9 mouse cellular contexts compared by ENCODE assay signal in the genomic region with DNA sequence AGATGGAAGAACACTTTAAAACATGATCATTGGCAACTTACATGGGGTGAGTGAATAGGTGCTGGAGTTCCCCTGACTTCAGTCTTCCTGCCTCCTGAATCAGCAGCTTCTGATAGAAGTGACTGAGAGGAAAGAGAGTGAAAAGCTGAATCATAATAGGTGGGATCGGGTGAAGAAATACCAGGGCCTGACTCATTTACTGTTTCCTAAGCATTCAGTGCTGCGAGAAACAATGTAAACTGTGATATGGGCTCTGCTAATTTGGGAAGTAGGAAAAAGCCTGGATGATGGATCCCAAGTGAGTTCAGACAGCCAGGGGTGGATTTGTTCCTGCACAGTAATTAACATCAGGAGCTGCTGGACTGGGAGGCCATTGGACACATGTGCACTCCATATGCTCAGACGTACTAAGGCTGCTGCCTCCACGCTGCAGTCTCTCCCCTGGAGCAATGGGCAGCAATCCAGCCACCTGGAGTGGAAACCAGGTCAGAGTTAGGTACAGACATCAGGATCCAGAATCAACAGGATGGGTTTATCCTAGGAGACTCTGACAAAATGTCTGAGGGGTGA. TPM values are rescaled to one million over a fixed set of nuclear protein-coding genes. Genes with fewer than 3 reads are reported as not detected.
A peak's percentile ranks its signal among the peaks of the same experiment; 100 is the strongest.
DNase-seq lines count a peak whose midpoint lies in the region; ATAC-seq and TF ChIP-seq lines count a peak whose summit lies in the region.
"Had no signal": no experiment of that assay in that cellular context is flagged by ENCODE, and none has a peak within 500 bp of the region (broad histone marks: within the 10 kb centered on the region; RNA-seq: fewer than 3 reads in every experiment).

No protein-coding gene starts in this region.

- no peaks in the 10 kb centered on the region for H3K36me3 ChIP-seq in embryonic facial prominence, embryonic 13.5 days
- H3K36me3 ChIP-seq in liver, embryonic 15.5 days (replicated peaks), result peaks cover 4% of the 10 kb centered on the region; the same call in 1 of the 2 replicates

- H3K9ac ChIP-seq in embryonic facial prominence, embryonic 13.5 days, result no peak overlapping the region
- no peak overlapping the region for H3K9ac ChIP-seq in liver, embryonic 15.5 days

- H3K4me3 ChIP-seq in layer of hippocampus, adult 2 months, result peak overlapping the region; percentile 13; the same call in 1 of the 2 replicates
- H3K4me3 ChIP-seq in embryonic facial prominence, embryonic 13.5 days, result no peak overlapping the region
- no peak overlapping the region for H3K4me3 ChIP-seq in liver, embryonic 15.5 days (replicated peaks)

- no peak for TF ChIP-seq CTCF in layer of hippocampus, adult 2 months (conservative IDR thresholded peaks at IDR 0.05)

- no peaks in the 10 kb centered on the region for H3K27me3 ChIP-seq in embryonic facial prominence, embryonic 13.5 days
- H3K27me3 ChIP-seq in liver, embryonic 15.5 days, result no peaks in the 10 kb centered on the region

- no peaks in the 10 kb centered on the region for H3K9me3 ChIP-seq in embryonic facial prominence, embryonic 13.5 days
- no peaks in the 10 kb centered on the region for H3K9me3 ChIP-seq in liver, embryonic 15.5 days (replicated peaks)

- DNase-seq in adrenal gland, adult 2 months, result peak; percentile 54
- no peak for DNase-seq in adrenal gland, adult 8-10 months
- no peak for DNase-seq in layer of hippocampus, adult 2 months (ENCODE audit: low spot score in 2 of 2)
- DNase-seq in layer of hippocampus, adult 9-10 months (ENCODE audit: low spot score), result no peak
- DNase-seq in cerebellum, adult 9-10 months, result no peak
- no peak for DNase-seq in gastrocnemius, postnatal 36 days
- DNase-seq: right cerebral cortex, postnatal 4 days had no signal

- peak overlapping the region; percentile 52 for H3K27ac ChIP-seq in layer of hippocampus, adult 2 months
- peak overlapping the region; percentile 66 for H3K27ac ChIP-seq in embryonic facial prominence, embryonic 13.5 days
- 0 out of 2 replicates have a peak overlapping the region, but pooled peaks have one; percentile 30 for H3K27ac ChIP-seq in liver, embryonic 15.5 days (replicated peaks)

- H3K4me2 ChIP-seq in embryonic facial prominence, embryonic 13.5 days, result peak overlapping the region; percentile 19
- H3K4me2 ChIP-seq in liver, embryonic 15.5 days, result no peak overlapping the region

- intact Hi-C loops in gastrocnemius, postnatal 36 days (cut with DNase I), result no loop called here

- 18% methylated on average over 4 of the region's 4 CpGs for WGBS in embryonic facial prominence, embryonic 13.5 days
- WGBS in liver, embryonic 15.5 days (ENCODE audit: insufficient replicate concordance), result 59% methylated on average over 4 of the region's 4 CpGs

- ATAC-seq in embryonic facial prominence, embryonic 13.5 days (ENCODE audit: insufficient number of reproducible peaks, insufficient read depth, low FRiP score, low TSS enrichment, low read depth), result 0 out of 2 replicates have a peak, but pooled peaks have one; percentile 11
- no peak for ATAC-seq in liver, embryonic 15.5 days (ENCODE audit: insufficient read depth)

- H3K4me1 ChIP-seq in embryonic facial prominence, embryonic 13.5 days, result peaks cover 69% of the 10 kb centered on the region
- peaks cover 88% of the 10 kb centered on the region for H3K4me1 ChIP-seq in liver, embryonic 15.5 days (replicated peaks)

RNA-seq across cellular contexts. Expression of gene Cyth3, which starts 20.1 kb away (rescaled TPM):
- total RNA-seq in adrenal gland, adult 2 months (2021), result 100 to 1,000 TPM; 119 to 164 TPM
- polyA plus RNA-seq in adrenal gland, adult 2 months (2012; rRNA removed), result 61.7 and 78.7 TPM in 2 replicates
- 100 to 1,000 TPM; 134 to 193 (median 146) TPM for total RNA-seq in adrenal gland, adult 8-10 months (2022)
- 10 to 100 TPM; 43.7 to 46.1 TPM for total RNA-seq in layer of hippocampus, adult 2 months (2021)
- 48.4 and 51.3 TPM in 2 replicates for polyA plus RNA-seq in embryonic facial prominence, embryonic 13.5 days (2015; fragmentation: Nextera tagmentation; extraction: Ambion mirVana)
- 35.7 and 37.5 TPM in 2 replicates for polyA plus RNA-seq in liver, embryonic 15.5 days (2015; fragmentation: Nextera tagmentation; extraction: Ambion mirVana)
- total RNA-seq in gastrocnemius, postnatal 36 days (2021), result 10 to 100 TPM; 12.2 to 13.8 TPM
